Mouse (Mus musculus) neutrophil, adult 65 days (primary cell): ENCODE data around the gene Gm21586. TPM values are rescaled to one million over a fixed set of nuclear protein-coding genes. Genes with fewer than 3 reads are reported as not detected.

Experiments
- total RNA-seq: library from RNA; stranded (reverse); gene quantifications from 2 replicates; pipeline ENCODE4 v1.2.4, GENCODE M21; 2023

Gene Gm21586
- total RNA-seq = not detected in 2 replicates

GRCm38 (mm10) chr4:42439078-42439477 lies at the start of gene Gm21586:
TSS of gene Gm21586 (plus strand) at chr4:42439378.

GRCm38 (mm10) chr4:42466452-42466851 lies 27.3 kb downstream of the Gm21586 start, which contains the start of gene Gm2163:
TSS of gene Gm2163 (plus strand) at chr4:42466752.

Other genes with a start within 250 kb of the Gm21586 start
- gene Gm10600, start 198.7 kb upstream of the Gm21586 start, total RNA-seq = not detected in 2 replicates
- gene Ccl21b, start 183.6 kb upstream of the Gm21586 start, total RNA-seq = not detected in 2 replicates
- gene Gm21953, start 145.1 kb upstream of the Gm21586 start, total RNA-seq = not detected in 2 replicates
- gene Fam205a3, start 121.0 kb upstream of the Gm21586 start, total RNA-seq = not detected in 2 replicates
- gene Gm2163, start 27.4 kb downstream of the Gm21586 start, total RNA-seq = 0.18 TPM in 1 of 2 replicates, not detected in the other
- gene Fam205a2, start 88.8 kb downstream of the Gm21586 start, total RNA-seq = not detected in 2 replicates
- gene Gm10591, start 172.8 kb downstream of the Gm21586 start, total RNA-seq = not detected in 2 replicates
- gene Gm2564, start 190.3 kb downstream of the Gm21586 start, total RNA-seq = not detected in 2 replicates
- not detected in 2 replicates for gene Ccl27b, start 215.9 kb downstream of the Gm21586 start, total RNA-seq
- not detected in 2 replicates for gene Il11ra2, start 222.5 kb downstream of the Gm21586 start, total RNA-seq